Mouse (Mus musculus) cerebellum, adult 2 months (tissue): ENCODE data around the gene Lipm. TPM values are rescaled to one million over a fixed set of nuclear protein-coding genes. Genes with fewer than 3 reads are reported as not detected.
A peak's percentile ranks its signal among the peaks of the same experiment; 100 is the strongest.

ENCODE experiments used
- DNase-seq, 2 experiments: peaks; one replicate each; pipeline ENCODE4 v3.0.0; 2021
- H3K27ac ChIP-seq: fragments of 200-500 bp; 2 replicates; pipeline ENCODE4 v1.5.1; 2012; ENCODE audit warnings: low read length, control low read depth, inconsistent platforms; ENCODE audit not compliant: insufficient read depth
- H3K27me3 ChIP-seq: fragments of 200-500 bp; 2 replicates; pipeline ENCODE4 v1.6.1; 2012; ENCODE audit warnings: inconsistent platforms, mild to moderate bottlenecking, low read length, moderate library complexity; ENCODE audit not compliant: control insufficient read depth, insufficient read depth
- H3K4me1 ChIP-seq: fragments of 200-500 bp; 2 replicates; pipeline ENCODE4 v1.6.1; 2011; ENCODE audit warnings: low read length; ENCODE audit not compliant: control insufficient read depth, insufficient read depth
- H3K4me3 ChIP-seq: fragments of 200-500 bp; replicated peaks from 2 replicates; pipeline ENCODE3; 2011; ENCODE audit warnings: mild to moderate bottlenecking, low read depth, low read length, control low read depth; ENCODE audit not compliant: insufficient read depth
- CTCF ChIP-seq: fragments of 200-500 bp; IDR thresholded peaks from 2 replicates; pipeline ENCODE4 v1.5.1; 2011; ENCODE audit warnings: low read depth, mild to moderate bottlenecking, control low read depth, low read length, moderate library complexity, borderline replicate concordance; ENCODE audit not compliant: insufficient read depth
- POLR2A ChIP-seq: fragments of 200-500 bp; IDR thresholded peaks from 2 replicates; pipeline ENCODE4 v1.6.1; 2011; ENCODE audit warnings: low read length, control low read depth, borderline replicate concordance; ENCODE audit not compliant: insufficient read depth
- WGBS: fragments of 180-500 bp; shearing (Covaris S2); methylation state at CpG from one replicate; pipeline ENCODE4 v1.1.7; 2018; 5-methylcytosine and 5-hydroxymethylcytosine counted together
- polyA plus RNA-seq: library from polyadenylated mRNA; depleted of rRNA; stranded (reverse); fragments of >200 nt; gene quantifications from 2 replicates; pipeline ENCODE4 v1.2.3, GENCODE M21; 2012

The Lipm gene
- polyA plus RNA-seq, 1 experiment = not detected

- TF ChIP-seq CTCF (no peak), POLR2A (no peak)
- 45% methylated on average over 3 of the region's 3 CpGs for WGBS
- H3K4me3 ChIP-seq = no peak overlapping the region
- no peaks in the 10 kb centered on the region for H3K4me1 ChIP-seq
- H3K27me3 ChIP-seq = no peaks in the 10 kb centered on the region
- DNase-seq = no peak
- H3K27ac ChIP-seq = no peak overlapping the region
These were observed 38.8 kb downstream of the Lipm start for GRCm38 (mm10) chr19:34139431-34140046.

- no peak for DNase-seq
- H3K4me1 ChIP-seq = no peaks in the 10 kb centered on the region
- WGBS = 83% methylated on average over 4 of the region's 4 CpGs
- no peak overlapping the region for H3K4me3 ChIP-seq
- no peak overlapping the region for H3K27ac ChIP-seq
- TF ChIP-seq POLR2A (no peak), CTCF (no peak)
- no peaks in the 10 kb centered on the region for H3K27me3 ChIP-seq
These were observed 47.7 kb downstream of the Lipm start for GRCm38 (mm10) chr19:34148421-34148820.

- Histone ChIP-seq H3K27ac (no peak overlapping the region), H3K27me3 (no peaks in the 10 kb centered on the region), H3K4me3 (no peak overlapping the region), H3K4me1 (no peaks in the 10 kb centered on the region)
- no peak for TF ChIP-seq CTCF
- peak in 1 of 2 experiments; percentile 3 for DNase-seq
- 74% methylated on average over 1 of the region's 1 CpGs for WGBS
These were observed 51.2 kb downstream of the Lipm start for GRCm38 (mm10) chr19:34151909-34152308.

- Histone ChIP-seq H3K4me3 (no peak overlapping the region), H3K27me3 (no peaks in the 10 kb centered on the region), H3K4me1 (no peaks in the 10 kb centered on the region), H3K27ac (no peak overlapping the region)
- TF ChIP-seq CTCF (no peak), POLR2A (no peak)
- WGBS = 70% methylated on average over 6 of the region's 6 CpGs
- no peak for DNase-seq
These were observed 52.8 kb downstream of the Lipm start for GRCm38 (mm10) chr19:34153263-34154144.

GRCm38 (mm10) chr19:34162693-34163092 is 62.0 kb downstream of the Lipm start:
- Histone ChIP-seq H3K4me1 (no peaks in the 10 kb centered on the region), H3K27me3 (no peaks in the 10 kb centered on the region), H3K27ac (no peak overlapping the region), H3K4me3 (no peak overlapping the region)
- no peak for DNase-seq
- TF ChIP-seq CTCF = no peak
- TF ChIP-seq POLR2A = no peak
- WGBS = 92% methylated on average over 5 of the region's 5 CpGs

- H3K4me3 ChIP-seq = no peak within 1 kb of the TSS
- no peak for DNase-seq
- H3K4me1 ChIP-seq = no peaks in the 10 kb centered on the region
- 79% methylated on average over 5 of the region's 5 CpGs for WGBS
- TF ChIP-seq CTCF (no peak), POLR2A (no peak)
- no peaks in the 10 kb centered on the region for H3K27me3 ChIP-seq
- no peak within 1 kb of the TSS for H3K27ac ChIP-seq
These were observed 65.2 kb downstream of the Lipm start, which contains the start of gene Ankrd22 for GRCm38 (mm10) chr19:34165891-34166290. Gene Ankrd22, minus strand, starts transcription at chr19:34166053.

GRCm38 (mm10) chr19:34166386-34166785 is 65.7 kb downstream of the Lipm start:
- no peak overlapping the region for H3K27ac ChIP-seq

GRCm38 (mm10) chr19:34167896-34168661 is 67.3 kb downstream of the Lipm start:
- Histone ChIP-seq H3K4me3 (no peak overlapping the region), H3K4me1 (no peaks in the 10 kb centered on the region), H3K27ac (no peak overlapping the region), H3K27me3 (no peaks in the 10 kb centered on the region)
- TF ChIP-seq CTCF (no peak), POLR2A (no peak)
- DNase-seq = no peak
- WGBS = 45% methylated on average over 7 of the region's 7 CpGs

More at GRCm38 (mm10) chr19:34166386-34166785, 65.7 kb downstream of the Lipm start:
- Histone ChIP-seq H3K4me1 (no peaks in the 10 kb centered on the region), H3K27me3 (no peaks in the 10 kb centered on the region), H3K4me3 (no peak overlapping the region)
- TF ChIP-seq CTCF (no peak), POLR2A (no peak)
- DNase-seq = no peak
- WGBS = 84% methylated on average over 4 of the region's 4 CpGs
